Mouse (Mus musculus) midbrain, embryonic 10.5 days (tissue): Measurements from ENCODE around the gene Npas1. TPM values are rescaled to one million over a fixed set of nuclear protein-coding genes. Genes with fewer than 3 reads are reported as not detected.

Source experiments
- DNase-seq: peaks from one replicate; pipeline ENCODE4 v3.0.0-alpha.2; 2017; ENCODE audit warnings: low spot score
- H3K27ac ChIP-seq: fragments of 300-500 bp; sonication (generic); replicated peaks from 2 replicates; pipeline ENCODE4 v1.5.1; 2016; ENCODE audit warnings: mild to moderate bottlenecking
- H3K27me3 ChIP-seq: fragments of 300-500 bp; sonication (generic); 2 replicates; pipeline ENCODE4 v1.6.1; 2016; ENCODE audit warnings: low read depth, mild to moderate bottlenecking; ENCODE audit not compliant: poor library complexity, severe bottlenecking
- H3K36me3 ChIP-seq: fragments of 300-500 bp; sonication (generic); 2 replicates; pipeline ENCODE4 v1.6.1; 2016; ENCODE audit warnings: mild to moderate bottlenecking, moderate library complexity
- H3K4me1 ChIP-seq: fragments of 300-500 bp; sonication (generic); 2 replicates; pipeline ENCODE4 v1.6.1; 2016
- H3K4me3 ChIP-seq: fragments of 300-500 bp; sonication (generic); 2 replicates; pipeline ENCODE4 v1.5.1; 2016; ENCODE audit warnings: mild to moderate bottlenecking, moderate library complexity
- H3K9me3 ChIP-seq: fragments of 300-500 bp; sonication (generic); replicated peaks from 2 replicates; pipeline ENCODE4 v1.6.1; 2016; ENCODE audit warnings: mild to moderate bottlenecking
- WGBS: fragments of 180-500 bp; shearing (Covaris S2); methylation state at CpG from one replicate; pipeline ENCODE4 v1.1.7; 2016; 5-methylcytosine and 5-hydroxymethylcytosine counted together
- polyA plus RNA-seq: library from polyadenylated mRNA; unstranded; fragments of >200 nt; fragmentation: Nextera tagmentation; extraction: Ambion mirVana; gene quantifications from 2 replicates; pipeline ENCODE4 v1.2.1, GENCODE M21; 2016

The Npas1 gene
- polyA plus RNA-seq, 1 experiment from 2014 or later = 0.74 TPM

GRCm38 (mm10) chr7:16433352-16433971 is 44.1 kb downstream of the Npas1 start:
- WGBS = 85% methylated on average over 3 of the region's 3 CpGs
- H3K9me3 ChIP-seq = no peaks in the 10 kb centered on the region
- no peaks in the 10 kb centered on the region for H3K27me3 ChIP-seq
- DNase-seq = no peak
- H3K4me3 ChIP-seq = no peak overlapping the region
- no peak overlapping the region for H3K27ac ChIP-seq
- no peaks in the 10 kb centered on the region for H3K4me1 ChIP-seq
- H3K36me3 ChIP-seq = peaks cover 87% of the 10 kb centered on the region

- no peak overlapping the region for H3K27ac ChIP-seq
- peaks cover 100% of the 10 kb centered on the region for H3K36me3 ChIP-seq
- DNase-seq = peak; percentile 70
- no peak overlapping the region for H3K4me3 ChIP-seq
- no peaks in the 10 kb centered on the region for H3K4me1 ChIP-seq
- WGBS = 66% methylated on average over 4 of the region's 4 CpGs
- no peaks in the 10 kb centered on the region for H3K9me3 ChIP-seq
- no peaks in the 10 kb centered on the region for H3K27me3 ChIP-seq
Measured at GRCm38 (mm10) chr7:16426129-16426729, 51.3 kb downstream of the Npas1 start.

GRCm38 (mm10) chr7:16425721-16426120 is 51.8 kb downstream of the Npas1 start:
- WGBS = 93% methylated on average over 10 of the region's 10 CpGs

GRCm38 (mm10) chr7:16423731-16424130 is 53.8 kb downstream of the Npas1 start:
- 93% methylated on average over 9 of the region's 9 CpGs for WGBS
- DNase-seq = no peak
- no peak overlapping the region for H3K27ac ChIP-seq
- H3K4me1 ChIP-seq = no peaks in the 10 kb centered on the region
- no peak overlapping the region for H3K4me3 ChIP-seq
- H3K36me3 ChIP-seq = peaks cover 100% of the 10 kb centered on the region
- no peaks in the 10 kb centered on the region for H3K27me3 ChIP-seq
- no peaks in the 10 kb centered on the region for H3K9me3 ChIP-seq

More at GRCm38 (mm10) chr7:16425721-16426120, 51.8 kb downstream of the Npas1 start:
- no peak for DNase-seq
- H3K9me3 ChIP-seq = no peaks in the 10 kb centered on the region
- H3K27me3 ChIP-seq = no peaks in the 10 kb centered on the region
- no peak overlapping the region for H3K27ac ChIP-seq
- H3K36me3 ChIP-seq = peaks cover 100% of the 10 kb centered on the region
- H3K4me1 ChIP-seq = no peaks in the 10 kb centered on the region
- H3K4me3 ChIP-seq = no peak overlapping the region

- Histone ChIP-seq H3K9me3 (no peaks in the 10 kb centered on the region), H3K27ac (no peak overlapping the region), H3K36me3 (peaks cover 100% of the 10 kb centered on the region), H3K4me1 (no peaks in the 10 kb centered on the region), H3K4me3 (no peak overlapping the region), H3K27me3 (no peaks in the 10 kb centered on the region)
- WGBS = 94% methylated on average over 18 of the region's 18 CpGs
- no peak for DNase-seq
Measured at GRCm38 (mm10) chr7:16422222-16422856, 55.2 kb downstream of the Npas1 start.

- no peak for DNase-seq
- 94% methylated on average over 8 of the region's 8 CpGs for WGBS
Measured at GRCm38 (mm10) chr7:16420493-16421118, 56.9 kb downstream of the Npas1 start.

GRCm38 (mm10) chr7:16418713-16419112 is 58.8 kb downstream of the Npas1 start:
- DNase-seq = no peak
- Histone ChIP-seq H3K4me1 (peaks cover 8% of the 10 kb centered on the region), H3K36me3 (peaks cover 92% of the 10 kb centered on the region), H3K27ac (no peak overlapping the region), H3K4me3 (no peak overlapping the region), H3K9me3 (no peaks in the 10 kb centered on the region), H3K27me3 (no peaks in the 10 kb centered on the region; the same call in 1 of the 2 replicates)
- 96% methylated on average over 5 of the region's 5 CpGs for WGBS

More at GRCm38 (mm10) chr7:16420493-16421118, 56.9 kb downstream of the Npas1 start:
- Histone ChIP-seq H3K27me3 (no peaks in the 10 kb centered on the region; the same call in 1 of the 2 replicates), H3K4me1 (no peaks in the 10 kb centered on the region), H3K36me3 (peaks cover 100% of the 10 kb centered on the region), H3K4me3 (no peak overlapping the region), H3K27ac (no peak overlapping the region), H3K9me3 (no peaks in the 10 kb centered on the region)

- no peaks in the 10 kb centered on the region for H3K9me3 ChIP-seq
- H3K27me3 ChIP-seq = no peaks in the 10 kb centered on the region; the same call in 1 of the 2 replicates
- H3K36me3 ChIP-seq = peaks cover 88% of the 10 kb centered on the region
- no peak overlapping the region for H3K27ac ChIP-seq
- 92% methylated on average over 10 of the region's 10 CpGs for WGBS
- H3K4me1 ChIP-seq = peaks cover 22% of the 10 kb centered on the region
- H3K4me3 ChIP-seq = no peak overlapping the region
- DNase-seq = no peak
Measured at GRCm38 (mm10) chr7:16417141-16417771, 60.3 kb downstream of the Npas1 start.

GRCm38 (mm10) chr7:16415426-16415825 is 62.1 kb downstream of the Npas1 start:
- no peak overlapping the region for H3K4me3 ChIP-seq
- peaks cover 36% of the 10 kb centered on the region for H3K4me1 ChIP-seq
- H3K27me3 ChIP-seq = no peaks in the 10 kb centered on the region; the same call in 1 of the 2 replicates
- WGBS = 87% methylated on average over 3 of the region's 3 CpGs
- H3K36me3 ChIP-seq = peaks cover 88% of the 10 kb centered on the region
- no peak overlapping the region for H3K27ac ChIP-seq
- no peaks in the 10 kb centered on the region for H3K9me3 ChIP-seq
- DNase-seq = no peak

- Histone ChIP-seq H3K36me3 (peaks cover 87% of the 10 kb centered on the region), H3K4me3 (peak overlapping the region; percentile 24), H3K27me3 (no peaks in the 10 kb centered on the region; the same call in 1 of the 2 replicates), H3K9me3 (no peaks in the 10 kb centered on the region), H3K4me1 (peaks cover 36% of the 10 kb centered on the region), H3K27ac (peak overlapping the region; percentile 74)
- WGBS = 63% methylated on average over 2 of the region's 2 CpGs
- DNase-seq = no peak
Measured at GRCm38 (mm10) chr7:16412930-16413329, 64.6 kb downstream of the Npas1 start.

GRCm38 (mm10) chr7:16412220-16412896 is 65.2 kb downstream of the Npas1 start:
- Histone ChIP-seq H3K36me3 (peaks cover 87% of the 10 kb centered on the region), H3K9me3 (no peaks in the 10 kb centered on the region), H3K27me3 (no peaks in the 10 kb centered on the region; the same call in 1 of the 2 replicates), H3K4me3 (0 out of 2 replicates have a peak overlapping the region, but pooled peaks have one; percentile 14), H3K27ac (peak overlapping the region; percentile 74), H3K4me1 (peaks cover 36% of the 10 kb centered on the region)
- WGBS = 80% methylated on average over 8 of the region's 8 CpGs
- DNase-seq = no peak

- no peaks in the 10 kb centered on the region for H3K27me3 ChIP-seq
- peaks cover 83% of the 10 kb centered on the region for H3K36me3 ChIP-seq
- H3K4me3 ChIP-seq = no peak overlapping the region
- DNase-seq = no peak
- H3K9me3 ChIP-seq = no peaks in the 10 kb centered on the region
- peaks cover 38% of the 10 kb centered on the region for H3K4me1 ChIP-seq
- WGBS = 94% methylated on average over 5 of the region's 5 CpGs
- H3K27ac ChIP-seq = 0 out of 2 replicates have a peak overlapping the region, but pooled peaks have one; percentile 74
Measured at GRCm38 (mm10) chr7:16411100-16411499, 66.4 kb downstream of the Npas1 start.
